Mouse (Mus musculus) heart, postnatal 0 days (tissue): ENCODE measurements around the gene Supt3.

Source experiments
- CTCF ChIP-seq: IDR thresholded peaks from 2 replicates; pipeline ENCODE4 v1.5.1; 2016; ENCODE audit warnings: antibody characterized with exemption, control low read depth, low read depth
- EP300 ChIP-seq: IDR thresholded peaks from 2 replicates; pipeline ENCODE4 v1.6.1; 2016; ENCODE audit warnings: antibody characterized with exemption, low read depth

GRCm38 (mm10) chr17:45081521-45081920 lies 304.6 kb downstream of the Supt3 start:
- TF ChIP-seq CTCF (no peak), EP300 (no peak)
